Mouse (Mus musculus) layer of hippocampus, postnatal 36 days (tissue): ENCODE results near the gene Dock4. TPM values are rescaled to one million over a fixed set of nuclear protein-coding genes. Genes with fewer than 3 reads are reported as not detected.
A peak's percentile ranks its signal among the peaks of the same experiment; 100 is the strongest.
"Not testable (repeated sequence)": the region's sequence is repeated elsewhere in the genome, so short reads cannot be mapped to it uniquely, and the experiment has no call there.

Source experiments
- DNase-seq, 2 experiments: peaks; one replicate each; pipeline ENCODE4 v3.0.0; 2022
- total RNA-seq, 2 experiments: library from RNA; stranded (reverse); gene quantifications; 2 replicates each; pipeline ENCODE4 v1.2.3; 2021

The Dock4 gene
- total RNA-seq, 2 experiments from 2014 or later: 237 to 255 TPM

- no peak for DNase-seq
Observed at GRCm38 (mm10) chr12:40829269-40829668, 383.5 kb downstream of the Dock4 start.

- DNase-seq: no peak
Observed at GRCm38 (mm10) chr12:40832157-40832556, 386.4 kb downstream of the Dock4 start.

- no peak for DNase-seq
Observed at GRCm38 (mm10) chr12:40836924-40837323, 391.2 kb downstream of the Dock4 start.

- peak; percentile 68 to 70 for DNase-seq
Observed at GRCm38 (mm10) chr12:40837597-40838337, 392.0 kb downstream of the Dock4 start.

- no peak for DNase-seq
Observed at GRCm38 (mm10) chr12:40838338-40838695, 392.6 kb downstream of the Dock4 start.

- DNase-seq: no peak
Observed at GRCm38 (mm10) chr12:40838940-40839339, 393.2 kb downstream of the Dock4 start.

GRCm38 (mm10) chr12:40839817-40840216 lies 394.1 kb downstream of the Dock4 start:
- no peak for DNase-seq

- DNase-seq: no peak
Observed at GRCm38 (mm10) chr12:40842251-40842988, 396.7 kb downstream of the Dock4 start.

GRCm38 (mm10) chr12:40842991-40843390 lies 397.2 kb downstream of the Dock4 start:
- DNase-seq: no peak

- DNase-seq: no peak
Observed at GRCm38 (mm10) chr12:40843474-40844080, 397.8 kb downstream of the Dock4 start.

- no peak for DNase-seq
Observed at GRCm38 (mm10) chr12:40844324-40844723, 398.6 kb downstream of the Dock4 start.

GRCm38 (mm10) chr12:40854705-40855367 lies 409.1 kb downstream of the Dock4 start:
- DNase-seq: no peak

GRCm38 (mm10) chr12:40857466-40857865 lies 411.7 kb downstream of the Dock4 start:
- DNase-seq: no peak

GRCm38 (mm10) chr12:40858763-40859162 lies 413.0 kb downstream of the Dock4 start:
- DNase-seq: not testable (repeated sequence)

- no peak for DNase-seq
Observed at GRCm38 (mm10) chr12:40870387-40870786, 424.6 kb downstream of the Dock4 start.

- no peak for DNase-seq
Observed at GRCm38 (mm10) chr12:40872716-40873115, 427.0 kb downstream of the Dock4 start.

- DNase-seq: not testable (repeated sequence)
Observed at GRCm38 (mm10) chr12:40873267-40873666, 427.5 kb downstream of the Dock4 start.

GRCm38 (mm10) chr12:40884976-40885375 lies 439.2 kb downstream of the Dock4 start:
- DNase-seq: no peak

- DNase-seq: no peak
Observed at GRCm38 (mm10) chr12:40885377-40885776, 439.6 kb downstream of the Dock4 start.

- DNase-seq: no peak
Observed at GRCm38 (mm10) chr12:40887496-40887895, 441.7 kb downstream of the Dock4 start.

GRCm38 (mm10) chr12:40888261-40888791 lies 442.6 kb downstream of the Dock4 start:
- no peak for DNase-seq

GRCm38 (mm10) chr12:40888829-40889228 lies 443.1 kb downstream of the Dock4 start:
- DNase-seq: no peak

- DNase-seq: no peak
Observed at GRCm38 (mm10) chr12:40889534-40889933, 443.8 kb downstream of the Dock4 start.
